Mouse (Mus musculus): ENCODE measurements around the gene Sfxn2.

DNA sequence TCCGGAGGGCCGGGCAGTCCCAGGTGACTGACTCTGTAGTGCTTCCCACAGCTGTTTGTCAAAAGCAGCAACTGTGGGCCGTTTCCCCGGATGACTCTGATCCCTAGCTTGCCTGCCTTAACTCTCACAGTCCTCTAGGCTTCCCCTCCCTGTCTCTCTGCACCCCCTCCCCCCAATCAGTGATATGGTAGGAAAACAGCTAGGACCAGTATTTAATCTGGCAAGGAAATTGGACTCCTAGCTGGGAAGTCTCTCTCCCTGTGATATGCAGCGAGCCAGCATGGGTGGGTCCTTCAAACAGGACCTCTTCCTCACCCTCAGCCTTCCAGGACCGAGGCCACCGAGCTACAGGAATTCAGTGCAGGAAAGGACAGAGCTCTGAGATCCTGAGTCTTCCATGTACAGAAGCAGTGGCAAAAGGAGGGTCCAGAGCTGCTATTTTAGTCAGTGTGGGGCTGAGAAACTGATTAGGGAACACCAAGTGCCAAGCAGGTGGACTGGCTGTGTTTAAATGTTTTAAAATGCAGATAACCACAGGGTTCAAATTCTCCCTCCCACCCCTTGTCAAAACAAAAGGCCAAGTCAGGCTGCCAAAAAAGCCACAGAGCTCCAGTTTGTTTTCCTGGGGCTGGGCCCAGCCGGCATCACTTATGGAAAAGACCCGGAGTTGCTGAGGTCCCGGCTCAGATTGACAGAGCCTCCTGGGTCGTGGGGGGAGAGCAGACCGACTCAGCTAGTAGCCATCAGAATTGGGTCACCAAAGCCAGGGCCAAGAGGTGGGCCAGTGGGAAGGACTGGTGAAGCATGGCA is 71.8 kb downstream of the Sfxn2 start:
- TF ChIP-seq CTCF (conservative IDR thresholded peaks at IDR 0.05; ENCODE audit: low read length), result no peak
- no peak for TF ChIP-seq NANOG (IDR thresholded peaks at IDR 0.05; ENCODE audit: borderline replicate concordance, low read length)
- no peak for TF ChIP-seq POU5F1 (IDR thresholded peaks at IDR 0.05; ENCODE audit: borderline replicate concordance, low read length)

Data from E14TG2a.4 (cell line).